Mouse (Mus musculus) adrenal gland, postnatal 36 days (tissue): ENCODE data around the gene Fam126b. TPM values are rescaled to one million over a fixed set of nuclear protein-coding genes. Genes with fewer than 3 reads are reported as not detected.
"Not testable (repeated sequence)": the region's sequence is repeated elsewhere in the genome, so short reads cannot be mapped to it uniquely, and the experiment has no call there.

ENCODE experiments used
- DNase-seq, 2 experiments: peaks; one replicate each; pipeline ENCODE4 v3.0.0; 2021; ENCODE audit warnings: mixed read lengths in 1 of 2
- long read RNA-seq, 2 experiments: library from polyadenylated mRNA; stranded (forward); transcript quantifications; one replicate each; pipeline ENCODE4 v2.0.0; 2021; ENCODE audit warnings: borderline sequencing depth in 2 of 2
- total RNA-seq, 2 experiments: library from RNA; stranded (reverse); gene quantifications; 2 replicates each; pipeline ENCODE4 v1.2.3; 2021

Fam126b gene
- total RNA-seq, result 10 to 100 TPM; 40.5 to 50.6 TPM
- long read RNA-seq, experiment 1, partial matches to known transcripts, result 0 of 2 reads
- long read RNA-seq, experiment 1, other reads (novel, unspliced or antisense), result 1 of 2 reads
- long read RNA-seq, experiment 2, partial matches to known transcripts, result 0 of 3 reads
- long read RNA-seq, experiment 2, other reads (novel, unspliced or antisense), result 3 of 3 reads

DNA sequence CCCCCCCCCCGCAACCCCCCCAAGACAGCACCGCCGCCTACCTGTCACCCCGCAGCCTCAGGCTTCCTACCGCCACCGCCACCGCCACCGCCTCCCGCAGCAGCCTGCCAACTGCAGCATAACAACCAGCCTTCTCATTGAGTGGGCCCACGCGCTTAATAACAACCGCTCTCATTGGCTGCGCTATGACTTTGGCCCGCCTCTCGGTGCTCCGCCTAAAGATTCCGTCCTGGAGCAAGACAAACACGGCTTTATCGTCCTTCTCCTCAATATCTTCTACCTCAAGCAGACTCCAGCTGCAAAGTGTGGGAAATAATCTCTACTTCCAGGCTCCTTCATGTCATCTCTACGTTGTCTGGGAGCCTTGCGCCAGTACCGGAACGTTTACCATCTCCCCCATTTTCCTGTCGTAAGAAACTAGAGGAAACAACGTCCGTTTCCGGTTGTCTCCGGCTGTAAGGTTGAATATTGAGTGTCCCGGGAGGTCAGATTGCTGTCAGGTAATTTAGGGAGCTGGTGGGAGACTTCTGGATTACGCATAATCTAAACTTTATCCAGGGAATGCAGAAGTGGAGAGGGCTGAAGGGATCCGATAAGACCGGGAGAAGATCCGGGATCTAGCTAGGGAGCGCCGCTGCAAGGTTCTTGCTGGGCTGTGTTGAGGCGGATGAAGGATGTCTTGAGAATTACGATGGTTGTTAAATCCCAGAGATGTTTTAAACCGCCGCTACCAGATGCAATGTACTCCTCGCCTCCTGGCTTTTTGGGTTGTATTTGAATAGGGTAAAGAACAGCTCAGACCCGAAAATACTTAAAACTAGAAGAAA lies at the start of gene Fam126b, which contains the start of gene Ndufb3:
Gene Fam126b, minus strand, starts transcription at position 153 of the 827 bp plus-strand sequence.
Gene Ndufb3, plus strand, starts transcription at position 214 of the 827 bp plus-strand sequence.
- DNase-seq, result peak; percentile 90 to 91

DNA sequence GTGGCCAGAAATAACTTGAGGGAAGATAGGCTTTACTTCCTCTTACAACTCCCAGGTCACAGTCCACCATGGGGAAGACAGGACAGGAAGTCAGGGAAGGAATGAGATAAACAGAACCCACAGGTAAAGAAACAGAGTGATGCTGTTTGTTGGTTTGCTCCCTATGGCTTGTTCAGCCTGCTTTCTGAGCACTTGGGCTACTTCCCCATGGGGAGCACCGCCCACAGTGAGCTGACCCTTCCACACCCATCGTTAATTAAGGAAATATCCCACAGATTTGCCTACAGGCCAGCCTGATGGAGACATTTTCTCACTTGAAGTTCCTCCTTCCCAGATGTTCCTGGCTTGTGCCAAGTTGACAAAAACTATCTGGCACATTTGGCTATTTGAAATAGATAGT lies 42.7 kb upstream of the Fam126b start:
- not testable (repeated sequence) for DNase-seq

DNA sequence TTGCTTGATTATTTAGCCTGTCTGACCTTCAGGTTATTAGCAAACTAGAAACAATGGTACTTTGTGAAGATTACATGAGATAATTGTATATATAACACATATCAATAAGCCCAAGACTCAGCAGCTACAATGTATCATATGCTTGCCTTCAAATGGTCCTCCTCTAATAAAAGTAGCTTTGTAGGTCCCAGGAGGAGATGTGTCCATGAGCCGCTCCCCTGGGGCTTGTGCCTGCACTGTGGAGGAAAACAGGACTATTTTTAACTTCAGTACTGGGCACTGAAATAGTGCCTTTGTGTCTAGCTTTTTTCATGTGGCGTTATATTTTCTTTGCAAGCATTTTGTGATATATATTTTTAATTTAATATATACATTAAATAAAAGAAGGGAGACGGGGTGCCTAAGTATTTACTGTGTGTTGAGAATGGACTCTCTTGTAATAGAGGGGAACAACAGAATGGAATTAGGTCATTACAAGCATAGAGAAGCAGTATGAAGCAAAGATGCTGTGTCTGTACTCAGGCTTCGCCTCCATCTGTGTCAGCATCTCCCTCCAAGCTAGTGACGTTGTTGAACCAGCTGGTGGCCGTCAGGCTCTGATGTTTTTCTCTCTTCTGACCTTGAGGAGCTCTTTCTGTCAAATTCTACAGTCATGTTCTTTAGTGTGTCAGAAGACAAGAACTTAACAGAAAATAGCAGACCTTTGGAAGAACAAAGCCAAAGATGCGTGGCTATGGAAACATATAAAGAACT lies 36.0 kb upstream of the Fam126b start:
- DNase-seq, result peak in 1 of 2 experiments; percentile 14

DNA sequence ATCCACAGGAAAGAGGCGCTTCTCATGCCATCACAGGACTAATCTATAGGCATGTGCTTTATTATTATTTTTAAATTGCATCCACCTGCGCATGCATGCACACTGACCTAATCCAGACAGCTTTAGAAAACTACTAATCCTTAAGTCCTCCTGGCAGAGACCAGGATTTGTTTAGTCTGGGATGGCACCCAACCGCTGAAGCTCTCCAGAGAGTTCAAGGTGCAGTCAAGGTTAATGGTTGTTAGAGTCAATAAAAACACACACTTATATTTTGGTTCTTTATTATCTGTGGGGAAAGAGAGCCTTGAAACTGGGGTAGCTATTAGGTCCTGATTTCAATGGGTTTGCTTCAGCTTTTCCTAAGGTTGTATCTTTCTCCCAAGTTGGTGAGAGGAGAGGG lies 35.1 kb upstream of the Fam126b start:
- peak; percentile 6 to 11 for DNase-seq

DNA sequence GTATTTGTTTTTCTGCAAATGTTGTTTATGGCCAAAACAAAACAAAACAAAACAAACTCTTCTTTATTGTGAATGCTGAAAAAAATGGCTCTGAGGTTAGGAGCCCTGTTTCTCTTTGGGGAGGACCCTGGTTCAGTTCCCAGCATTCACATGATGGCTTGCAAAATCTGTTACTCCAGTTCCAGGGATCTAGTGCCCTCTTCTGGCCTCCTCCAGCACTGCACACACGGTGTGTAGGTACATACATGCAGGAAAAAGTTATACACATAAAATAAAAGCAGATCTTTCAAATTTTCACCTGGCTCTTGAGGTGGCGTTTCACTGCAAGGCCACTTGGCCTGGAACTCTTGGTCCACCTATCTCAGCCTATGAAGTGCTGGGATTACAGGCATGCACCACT lies 32.6 kb upstream of the Fam126b start:
- no peak for DNase-seq

DNA sequence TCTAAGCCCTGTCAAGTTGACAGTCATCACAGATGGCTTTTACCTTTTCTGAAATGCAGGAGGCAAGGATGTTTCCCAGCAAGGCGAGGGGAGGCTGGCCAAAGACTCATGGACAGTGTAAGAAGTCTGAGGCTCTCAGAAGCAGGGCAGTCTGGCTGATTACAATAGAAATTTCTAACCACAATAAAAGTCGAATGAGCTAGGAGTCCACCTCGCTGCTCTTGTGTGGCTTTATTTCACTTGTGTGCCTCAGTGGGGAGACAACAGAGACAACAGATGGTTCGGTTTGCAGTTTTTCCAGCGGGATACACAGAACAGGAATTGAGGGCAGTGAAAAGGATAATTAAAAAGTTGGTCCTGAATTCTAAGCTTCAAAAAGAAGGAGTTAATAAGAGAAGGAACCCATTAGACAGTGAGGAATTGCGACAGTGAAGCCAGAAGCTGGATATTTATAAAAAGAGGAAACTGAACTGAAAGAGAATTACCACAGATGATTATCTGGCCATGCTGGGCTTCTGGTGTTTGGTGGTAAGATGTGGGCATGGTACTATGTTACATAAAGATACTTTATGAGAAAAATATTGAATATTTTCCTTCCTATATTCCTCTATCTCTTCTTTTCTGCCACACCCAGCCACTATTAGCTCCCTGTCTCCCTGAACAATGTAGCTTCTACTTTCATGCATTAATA lies 32.0 kb upstream of the Fam126b start:
- no peak for DNase-seq

DNA sequence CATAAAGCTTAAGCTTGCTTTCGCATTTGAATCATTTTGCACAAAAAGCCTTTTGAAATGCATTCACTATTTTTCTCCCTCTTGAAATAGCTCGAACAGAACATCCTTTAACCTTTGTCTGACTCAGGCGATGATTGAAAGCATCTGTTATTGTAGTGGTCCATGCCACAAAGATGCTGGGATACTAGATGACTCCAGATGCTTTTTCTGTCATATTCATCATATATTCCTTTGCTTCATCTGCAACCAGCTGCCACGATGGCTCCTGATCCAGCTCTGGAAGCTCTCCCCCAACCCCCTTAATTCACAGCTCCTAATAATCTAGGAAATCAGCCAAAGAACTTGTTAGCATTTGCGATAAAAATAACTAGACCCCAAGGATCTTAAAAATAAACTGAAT lies 31.0 kb upstream of the Fam126b start:
- no peak for DNase-seq

DNA sequence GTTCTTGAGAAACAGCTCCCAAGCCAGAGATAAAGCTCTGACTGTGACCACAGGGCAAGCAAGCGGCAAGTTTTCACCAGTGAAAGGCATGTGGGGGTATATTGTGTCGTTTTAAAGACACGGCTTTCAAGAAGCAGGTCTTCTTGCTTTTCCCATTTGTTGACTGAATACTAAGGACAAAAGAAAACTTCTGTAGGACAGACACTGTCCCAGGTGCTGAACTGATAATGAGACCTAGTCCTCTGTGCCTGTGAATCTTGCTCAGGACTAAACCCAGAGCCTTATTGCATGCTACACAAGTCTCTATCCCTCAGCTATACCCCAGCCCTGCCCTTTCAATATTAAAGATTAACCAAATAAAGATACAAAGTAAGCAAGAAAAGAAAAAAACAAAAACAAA lies 30.1 kb upstream of the Fam126b start:
- DNase-seq, result no peak

DNA sequence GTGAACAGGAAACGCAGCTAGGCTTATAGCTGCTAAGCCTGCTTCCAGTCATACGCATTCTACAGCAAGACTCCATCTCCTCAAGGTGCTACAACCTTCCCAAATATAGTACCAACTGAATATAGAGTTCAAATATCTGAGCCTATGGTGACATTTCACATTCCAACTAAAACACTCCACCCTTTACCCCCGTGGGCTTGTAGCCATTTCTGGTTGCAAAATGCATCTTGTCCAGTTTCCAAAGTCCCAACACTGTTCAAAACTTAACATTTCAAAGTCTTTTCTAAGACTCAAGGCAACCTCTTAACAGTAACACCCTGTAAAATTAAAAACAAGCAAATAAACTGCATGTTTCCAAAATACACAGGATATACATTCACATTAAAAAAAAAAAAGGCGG lies 29.0 kb upstream of the Fam126b start:
- peak in 1 of 2 experiments; percentile 21 for DNase-seq

DNA sequence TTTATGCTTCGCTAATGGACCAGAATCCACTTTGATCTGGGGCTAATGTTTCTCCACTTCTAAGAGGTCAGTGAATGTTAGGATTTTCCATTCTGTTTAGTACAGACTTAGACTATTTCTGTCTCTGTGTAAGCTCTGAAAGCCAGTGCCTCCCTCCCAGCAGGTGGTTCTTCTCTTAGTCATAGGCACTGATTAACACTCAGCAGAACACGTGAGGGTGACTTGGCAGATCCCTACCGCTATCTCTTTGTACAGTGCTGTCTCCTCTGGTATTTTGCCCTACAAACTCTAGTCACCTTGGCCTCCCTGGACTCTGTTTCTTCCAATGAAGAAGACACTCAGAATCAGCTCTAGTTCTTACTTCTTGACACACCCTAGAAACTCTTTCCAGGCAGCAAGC lies 28.3 kb upstream of the Fam126b start:
- DNase-seq, result peak in 1 of 2 experiments; percentile 9

DNA sequence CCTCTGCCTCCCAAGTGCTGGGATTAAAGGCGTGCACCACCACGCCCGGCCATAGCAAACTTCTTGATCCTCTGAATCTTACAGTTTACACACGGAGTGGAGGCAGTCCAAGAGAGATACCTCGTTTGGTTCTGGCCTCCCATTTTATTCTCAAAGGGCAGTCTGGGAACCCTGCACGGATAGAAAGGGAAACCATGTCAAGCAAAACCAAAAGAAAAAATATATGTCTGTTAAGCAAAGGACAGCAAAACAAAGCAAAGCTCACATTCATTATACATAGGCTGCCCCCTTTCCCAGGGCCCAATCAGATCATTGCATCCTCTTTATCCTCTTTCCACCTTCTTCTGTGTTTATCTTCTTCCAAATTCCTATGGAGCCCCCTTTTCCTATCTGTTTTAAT lies 27.7 kb upstream of the Fam126b start:
- DNase-seq, result no peak

DNA sequence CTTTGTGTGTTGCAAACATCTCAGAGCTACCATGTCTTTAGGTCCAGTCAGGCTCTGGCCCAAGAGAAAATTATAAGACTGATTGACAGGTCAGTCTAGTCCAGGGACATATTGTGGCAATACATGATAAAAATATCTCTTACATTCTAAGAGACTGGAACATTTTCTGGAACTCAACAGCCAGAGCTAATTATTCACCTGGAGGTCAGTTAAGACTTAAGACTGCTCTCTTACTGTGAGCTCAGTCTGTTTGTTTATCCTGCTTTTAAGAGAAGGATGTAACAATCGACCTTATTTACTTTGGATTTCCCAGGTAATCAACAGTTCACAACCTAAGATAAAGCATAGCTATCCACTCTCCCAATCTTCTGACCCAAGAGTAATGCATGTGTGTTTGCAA lies 24.5 kb upstream of the Fam126b start:
- no peak for DNase-seq

DNA sequence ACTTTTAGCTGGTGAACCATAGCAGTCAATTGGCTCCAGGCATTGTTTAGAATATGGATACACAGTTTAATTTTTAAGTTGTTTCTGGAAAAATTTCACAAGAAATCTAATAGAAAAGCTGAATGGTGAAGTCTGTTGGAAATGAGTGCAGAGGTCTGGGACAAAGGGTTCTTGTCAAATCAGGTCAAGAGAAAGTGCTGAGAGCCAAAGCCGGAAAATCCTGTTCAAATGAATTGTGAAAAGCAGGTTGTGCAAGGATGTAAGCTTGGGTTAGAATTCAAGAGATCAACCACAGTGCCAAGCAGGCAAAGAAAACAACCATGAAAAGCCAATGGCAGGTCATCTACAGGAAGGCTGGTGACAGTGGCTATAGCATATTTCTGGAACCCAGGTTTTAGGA lies 24.0 kb upstream of the Fam126b start:
- peak in 1 of 2 experiments; percentile 10 for DNase-seq

DNA sequence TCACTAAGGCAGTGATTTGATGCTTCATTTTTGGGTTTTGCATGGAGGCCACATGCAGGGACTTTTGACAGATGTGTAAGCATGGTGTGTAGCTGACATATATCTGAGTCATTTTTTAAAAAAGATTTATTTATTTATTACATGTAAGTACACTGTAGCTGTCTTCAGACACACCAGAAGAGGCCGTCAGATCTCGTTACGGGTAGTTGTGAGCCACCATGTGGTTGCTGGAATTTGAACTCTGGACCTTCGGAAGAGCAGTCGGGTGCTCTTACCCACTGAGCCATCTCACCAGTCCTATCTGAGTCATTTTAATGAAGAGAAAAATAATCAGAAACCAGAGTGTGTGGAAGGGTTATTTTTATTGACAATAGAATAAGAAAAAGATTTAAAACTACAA lies 23.5 kb upstream of the Fam126b start:
- not testable (repeated sequence) for DNase-seq

DNA sequence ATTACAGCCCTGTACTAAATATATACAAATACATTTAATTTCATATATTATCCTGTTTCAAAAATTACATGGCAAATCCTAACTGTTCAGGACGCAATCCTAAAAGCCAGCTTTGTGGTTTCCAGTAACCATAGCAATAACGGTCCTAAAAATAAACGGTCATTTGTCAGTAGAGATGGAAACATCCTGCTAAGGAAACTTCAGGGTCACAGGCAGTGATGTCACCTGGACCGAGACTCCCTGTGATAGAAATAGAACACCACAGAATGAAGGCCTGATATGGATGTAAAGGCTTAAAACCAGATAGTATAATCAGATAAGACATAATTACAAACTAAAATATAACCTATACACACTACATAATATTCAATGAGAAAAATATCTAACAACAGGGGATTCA lies 17.6 kb upstream of the Fam126b start:
- peak; percentile 36 to 54 for DNase-seq

DNA sequence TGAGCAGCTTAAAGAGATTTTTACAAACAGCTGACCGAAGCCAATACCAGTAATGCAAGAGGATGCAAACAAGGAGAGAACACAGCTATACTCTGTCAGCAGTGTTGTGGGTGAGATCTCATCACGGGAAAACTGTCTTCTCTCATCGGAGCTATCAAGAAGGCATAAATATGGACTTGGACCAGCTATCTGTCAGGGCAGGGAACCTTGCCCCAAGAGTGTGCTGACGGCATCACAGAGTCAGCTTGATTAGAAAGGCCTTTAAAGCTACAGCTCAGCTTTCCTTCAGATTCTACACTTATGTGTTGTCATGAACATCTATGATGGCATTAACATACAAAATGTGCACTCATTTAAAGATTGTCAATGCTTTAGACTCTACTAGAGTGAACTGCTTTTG lies 16.6 kb upstream of the Fam126b start:
- no peak for DNase-seq

DNA sequence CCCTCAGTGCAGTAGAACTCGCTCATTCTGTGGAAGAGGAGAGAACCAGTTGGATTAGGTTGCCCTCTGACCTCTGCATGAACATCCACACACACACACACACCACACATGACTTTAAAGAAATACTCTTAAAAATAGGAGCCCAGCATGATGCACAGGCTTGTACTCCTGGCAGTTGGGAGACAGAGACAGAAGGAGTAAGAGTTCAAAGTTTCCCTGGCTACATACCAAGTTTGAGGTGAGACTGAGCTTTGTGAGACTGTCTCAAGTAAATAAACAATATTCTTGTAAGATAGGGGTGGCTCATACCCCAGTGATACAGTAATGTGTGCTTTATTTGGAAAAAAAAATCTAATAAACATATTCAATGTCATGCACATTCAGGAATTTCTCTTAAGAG lies 1.4 kb upstream of the Fam126b start:
- DNase-seq, result no peak

DNA sequence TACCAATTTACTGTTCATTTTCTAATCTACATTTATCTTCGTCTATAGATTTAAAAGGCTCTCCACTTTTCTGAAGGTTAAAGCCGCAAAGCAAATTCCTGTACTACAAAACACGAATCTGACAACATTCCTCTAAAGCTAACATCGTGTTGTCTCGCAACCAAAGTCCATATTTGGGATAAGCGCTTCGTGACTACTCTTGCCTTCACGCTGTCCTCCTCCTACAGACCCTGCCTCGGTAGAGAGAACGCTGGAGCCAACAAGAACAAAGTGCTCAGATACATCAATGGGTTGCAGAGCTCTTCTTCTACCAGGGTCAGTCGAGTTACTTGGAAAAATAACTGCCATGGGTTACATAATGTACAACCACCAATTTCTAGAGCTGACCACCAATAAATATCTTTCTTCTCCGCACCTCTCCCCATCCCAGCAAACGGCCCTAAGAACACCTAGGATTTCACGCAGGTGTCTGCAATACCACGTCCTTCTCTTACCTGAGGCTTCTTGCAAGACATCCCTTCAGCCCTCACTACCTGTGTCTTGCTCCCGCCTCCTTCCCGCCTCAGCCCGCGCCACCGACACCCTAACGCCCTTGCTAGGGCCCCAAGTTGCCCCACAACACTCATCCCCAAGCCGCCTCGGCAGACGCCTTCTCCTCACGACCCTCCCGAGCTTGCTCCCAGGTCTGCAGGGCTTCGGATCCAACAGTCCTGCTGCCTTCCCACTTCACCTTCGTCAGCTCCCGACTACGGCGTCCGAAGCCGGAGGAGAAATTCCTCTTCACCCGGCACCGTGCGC lies 551 bp downstream of the Fam126b start:
- peak in 1 of 2 experiments; percentile 30 for DNase-seq

DNA sequence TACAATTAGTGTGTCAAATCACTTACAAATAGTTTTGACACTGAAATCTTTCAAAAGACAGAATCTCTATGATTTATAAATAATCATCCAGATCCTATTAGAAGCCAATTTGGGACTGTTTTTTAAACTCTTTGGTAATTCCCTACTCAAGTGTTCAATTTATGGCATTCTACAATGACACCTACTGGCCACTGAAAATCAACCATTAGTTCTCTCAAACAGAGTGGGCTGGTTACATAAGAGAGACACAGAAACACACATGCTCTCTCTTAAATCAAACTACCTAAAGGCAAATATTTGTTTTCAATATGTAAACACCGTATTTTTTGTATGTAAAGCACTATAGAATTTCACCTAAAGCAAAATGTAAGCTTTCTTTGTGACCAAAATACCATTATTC lies 1.9 kb downstream of the Fam126b start:
- DNase-seq, result no peak

DNA sequence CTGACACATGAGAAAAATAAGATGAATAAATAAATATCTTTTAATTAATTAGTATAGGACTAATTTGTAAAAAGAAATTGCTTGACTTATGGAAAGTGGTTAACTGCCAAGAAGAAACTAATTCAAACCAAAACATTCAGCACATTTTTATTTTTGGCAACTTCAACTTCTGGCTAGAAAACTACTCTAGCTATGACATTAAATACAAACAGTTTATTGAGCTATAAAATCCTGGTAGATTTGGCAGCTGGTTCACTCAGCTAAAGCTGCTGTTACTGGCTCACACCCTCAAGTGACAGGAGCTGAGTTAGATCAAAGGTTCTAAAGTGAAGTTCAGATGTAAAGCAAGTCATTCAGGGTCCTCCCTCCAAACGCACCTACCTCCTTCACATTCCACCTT lies 3.5 kb downstream of the Fam126b start:
- DNase-seq, result no peak

DNA sequence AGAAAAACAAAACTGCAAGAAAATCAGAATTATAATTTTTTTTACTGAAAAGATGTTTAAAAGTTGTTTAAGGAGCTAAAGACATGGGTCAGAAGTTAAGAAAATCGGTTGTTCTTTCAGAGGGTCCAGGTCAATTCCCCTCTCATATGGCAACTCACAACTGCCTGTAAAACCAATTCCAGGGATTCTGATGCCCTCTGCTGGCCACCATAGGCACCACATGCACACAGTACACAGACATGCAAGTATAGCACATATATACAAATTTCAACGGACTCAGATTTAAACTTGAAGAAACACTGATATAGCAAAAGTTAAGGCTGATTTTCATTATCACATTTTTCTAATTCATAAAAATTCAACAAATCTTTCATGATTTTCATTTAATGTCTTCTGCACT lies 6.9 kb downstream of the Fam126b start:
- DNase-seq, result peak; percentile 17 to 43
